Mouse (Mus musculus) hindbrain, embryonic 11.5 days (tissue): ENCODE results near the gene Vps35l. TPM values are rescaled to one million over a fixed set of nuclear protein-coding genes. Genes with fewer than 3 reads are reported as not detected.

Experiments used
- ATAC-seq: fragments of 200-750 bp; cut with Nextera tagmentation; 2 replicates; pipeline ENCODE4 v1.8.0; 2017; ENCODE audit warnings: mild to moderate bottlenecking, moderate TSS enrichment, moderate library complexity; ENCODE audit not compliant: low FRiP score
- DNase-seq: peaks from one replicate; pipeline ENCODE4 v3.0.0-alpha.2; 2015; ENCODE audit warnings: low spot score
- H3K27ac ChIP-seq: fragments of 300-500 bp; sonication (generic); 2 replicates; pipeline ENCODE4 v1.5.1; 2014; ENCODE audit warnings: mild to moderate bottlenecking, low read depth, low read length
- H3K27me3 ChIP-seq: fragments of 300-500 bp; sonication (generic); 2 replicates; pipeline ENCODE4 v1.6.1; 2014; ENCODE audit warnings: mild to moderate bottlenecking, low read length, moderate library complexity, mixed read lengths; ENCODE audit not compliant: control insufficient read depth, insufficient read depth
- H3K36me3 ChIP-seq: fragments of 300-500 bp; sonication (generic); 2 replicates; pipeline ENCODE4 v1.6.1; 2014; ENCODE audit warnings: mild to moderate bottlenecking, low read length, moderate library complexity, mixed read lengths; ENCODE audit not compliant: control insufficient read depth, insufficient read depth
- H3K4me1 ChIP-seq: fragments of 300-500 bp; sonication (generic); replicated peaks from 2 replicates; pipeline ENCODE4 v1.6.1; 2014; ENCODE audit warnings: low read length, mixed read lengths; ENCODE audit not compliant: control insufficient read depth, insufficient read depth
- H3K4me2 ChIP-seq: fragments of 300-500 bp; sonication (generic); replicated peaks from 2 replicates; pipeline ENCODE4 v1.6.1; 2014; ENCODE audit warnings: mild to moderate bottlenecking, low read depth, low read length
- H3K4me3 ChIP-seq: fragments of 300-500 bp; sonication (generic); 2 replicates; pipeline ENCODE4 v1.5.1; 2014; ENCODE audit warnings: low read depth, low read length
- H3K9ac ChIP-seq: fragments of 300-500 bp; sonication (generic); 2 replicates; pipeline ENCODE4 v1.6.1; 2014; ENCODE audit warnings: low read depth, low read length
- H3K9me3 ChIP-seq: fragments of 300-500 bp; sonication (generic); 2 replicates; pipeline ENCODE4 v1.6.1; 2016; ENCODE audit warnings: low read length; ENCODE audit not compliant: control insufficient read depth
- WGBS: fragments of 180-500 bp; shearing (Covaris S2); extraction: QIAGEN DNeasy Blood & Tissue Kit; methylation state at CpG from one replicate; pipeline ENCODE4 v1.1.7; 2014; 5-methylcytosine and 5-hydroxymethylcytosine counted together
- polyA plus RNA-seq: library from polyadenylated mRNA; unstranded; fragments of >200 nt; fragmentation: Nextera tagmentation; extraction: Ambion mirVana; gene quantifications from 2 replicates; pipeline ENCODE4 v1.2.1, GENCODE M21; 2014

Gene Vps35l
- polyA plus RNA-seq, 1 experiment from 2014 or later = 74.4 TPM

DNA sequence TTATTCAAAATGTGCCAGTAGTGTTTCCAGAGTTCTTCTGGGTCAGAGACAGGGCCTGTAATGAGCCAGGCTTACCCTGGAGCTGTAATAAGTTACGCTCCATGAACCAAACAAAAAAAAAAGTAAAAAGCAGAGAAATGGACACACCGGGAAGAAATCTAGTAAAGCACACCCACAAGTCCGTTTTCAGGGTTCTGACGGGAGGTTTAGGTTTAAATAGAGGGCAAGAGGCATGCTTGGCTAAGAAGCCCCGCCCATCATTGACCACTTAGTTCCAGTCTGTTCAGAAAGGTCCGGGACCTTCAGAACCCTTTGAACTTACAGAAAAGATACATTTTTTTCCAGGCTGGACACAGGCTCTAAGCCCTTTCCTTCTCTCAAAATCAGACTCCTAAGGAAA lies 34.0 kb upstream of the Vps35l start:
- H3K27ac ChIP-seq = no peak overlapping the region
- no peak overlapping the region for H3K9ac ChIP-seq
- no peaks in the 10 kb centered on the region for H3K9me3 ChIP-seq
- DNase-seq = no peak
- no peaks in the 10 kb centered on the region for H3K36me3 ChIP-seq
- H3K4me1 ChIP-seq = 0 out of 2 replicates have a peak, but pooled peaks cover 2% of the 10 kb centered on the region
- ATAC-seq = peak; percentile 13; the same call in 1 of the 2 replicates
- 26% methylated on average over 6 of the region's 6 CpGs for WGBS
- peak overlapping the region; percentile 76 for H3K4me2 ChIP-seq
- H3K4me3 ChIP-seq = no peak overlapping the region; the same call in 1 of the 2 replicates
- no peaks in the 10 kb centered on the region for H3K27me3 ChIP-seq

DNA sequence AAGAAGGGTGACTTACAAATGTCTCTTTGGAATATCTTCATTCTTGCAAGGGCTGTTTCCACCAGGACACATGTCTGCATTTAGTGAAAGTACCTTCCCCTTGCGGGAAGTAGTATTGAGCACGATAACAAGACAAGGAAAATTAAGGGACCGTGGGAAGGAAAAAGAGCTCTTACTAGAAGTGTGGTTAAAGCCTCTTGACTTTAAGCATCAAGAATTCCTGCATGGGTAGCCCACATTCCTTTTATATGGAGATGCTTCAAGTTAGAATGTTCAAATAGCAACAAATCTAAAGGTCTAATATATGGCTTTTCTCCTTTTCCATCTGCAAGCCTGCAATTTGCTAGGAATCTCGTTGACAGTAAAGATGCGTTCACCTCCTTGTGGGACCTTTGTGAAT lies 33.5 kb upstream of the Vps35l start:
- Histone ChIP-seq H3K4me1 (0 out of 2 replicates have a peak, but pooled peaks cover 2% of the 10 kb centered on the region), H3K4me3 (no peak overlapping the region), H3K4me2 (no peak overlapping the region), H3K9me3 (no peaks in the 10 kb centered on the region), H3K27me3 (no peaks in the 10 kb centered on the region), H3K9ac (no peak overlapping the region), H3K27ac (no peak overlapping the region), H3K36me3 (no peaks in the 10 kb centered on the region)
- ATAC-seq = no peak
- no peak for DNase-seq
- WGBS = 95% methylated on average over 5 of the region's 5 CpGs

DNA sequence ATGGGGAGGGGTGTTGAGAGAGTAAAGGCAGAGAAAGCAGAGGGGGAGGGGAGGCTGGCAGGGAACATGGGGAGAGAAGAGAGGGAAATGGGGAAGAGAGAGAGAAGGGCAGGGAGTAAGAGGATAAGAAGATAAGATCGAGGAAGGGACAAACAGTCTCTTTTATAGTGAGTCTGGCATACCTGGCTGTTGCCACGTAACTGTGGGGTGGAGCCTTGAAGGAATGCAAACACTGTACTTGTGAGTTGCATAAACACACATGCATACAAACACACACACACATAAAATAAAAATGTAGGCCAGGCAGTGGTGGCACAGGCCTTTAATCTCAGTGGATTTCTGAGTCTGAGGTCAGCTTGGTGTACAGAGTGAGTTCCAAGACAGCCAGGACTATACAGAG lies 32.8 kb upstream of the Vps35l start:
- Histone ChIP-seq H3K27ac (no peak overlapping the region), H3K27me3 (no peaks in the 10 kb centered on the region), H3K36me3 (no peaks in the 10 kb centered on the region), H3K4me2 (no peak overlapping the region), H3K4me3 (no peak overlapping the region), H3K4me1 (0 out of 2 replicates have a peak, but pooled peaks cover 2% of the 10 kb centered on the region), H3K9me3 (no peaks in the 10 kb centered on the region), H3K9ac (no peak overlapping the region)
- DNase-seq = no peak
- ATAC-seq = no peak
- WGBS = 78% methylated on average over 2 of the region's 2 CpGs

DNA sequence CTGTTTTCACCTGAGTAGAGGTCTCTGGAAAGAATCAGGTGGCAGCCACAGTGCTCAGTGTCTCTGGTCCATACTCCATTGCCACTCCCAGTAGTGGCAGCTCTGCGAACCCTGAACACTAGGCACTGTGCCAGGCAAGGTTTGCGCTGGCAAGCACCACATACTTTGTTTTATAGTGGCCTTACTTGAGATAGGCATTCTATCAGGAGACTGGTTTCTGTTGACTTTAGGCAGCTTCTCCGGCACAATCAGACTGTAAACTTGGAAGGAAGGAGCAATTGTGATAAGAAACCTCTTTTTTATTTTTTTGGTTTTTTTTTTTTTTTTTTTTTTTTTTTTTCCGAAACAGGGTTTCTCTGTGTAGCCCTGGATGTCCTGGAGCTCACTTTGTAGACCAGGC lies 32.0 kb upstream of the Vps35l start:
- no peak overlapping the region for H3K27ac ChIP-seq
- WGBS = 94% methylated on average over 4 of the region's 4 CpGs
- ATAC-seq = no peak
- H3K27me3 ChIP-seq = no peaks in the 10 kb centered on the region
- H3K4me1 ChIP-seq = 0 out of 2 replicates have a peak, but pooled peaks cover 2% of the 10 kb centered on the region
- H3K9ac ChIP-seq = no peak overlapping the region
- H3K4me3 ChIP-seq = no peak overlapping the region
- no peak overlapping the region for H3K4me2 ChIP-seq
- no peaks in the 10 kb centered on the region for H3K36me3 ChIP-seq
- no peak for DNase-seq
- no peaks in the 10 kb centered on the region for H3K9me3 ChIP-seq

DNA sequence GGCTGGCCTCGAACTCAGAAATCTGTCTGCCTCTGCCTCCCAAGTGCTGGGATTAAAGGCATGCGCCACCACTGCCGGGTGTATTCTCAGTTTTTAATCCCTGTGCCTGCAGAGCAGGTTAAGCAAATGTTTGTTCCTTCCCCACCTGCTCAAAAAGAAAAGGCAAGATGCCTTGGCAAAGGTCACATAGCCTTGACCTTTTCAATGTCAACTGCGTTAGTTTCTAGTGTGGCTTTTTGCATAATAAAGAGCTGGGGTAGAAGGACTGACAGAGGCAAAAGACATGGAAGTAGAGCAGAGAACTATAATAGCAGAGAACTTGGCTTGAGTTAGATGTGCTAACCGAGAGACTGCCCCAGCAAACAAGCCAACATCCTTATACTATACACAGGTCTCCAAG lies 29.2 kb upstream of the Vps35l start:
- no peaks in the 10 kb centered on the region for H3K36me3 ChIP-seq
- no peak overlapping the region for H3K27ac ChIP-seq
- no peaks in the 10 kb centered on the region for H3K4me1 ChIP-seq
- no peak overlapping the region for H3K4me2 ChIP-seq
- no peaks in the 10 kb centered on the region for H3K27me3 ChIP-seq
- DNase-seq (no peak), ATAC-seq (no peak)
- WGBS = 67% methylated on average over 5 of the region's 5 CpGs
- H3K9me3 ChIP-seq = no peaks in the 10 kb centered on the region
- no peak overlapping the region for H3K9ac ChIP-seq
- H3K4me3 ChIP-seq = no peak overlapping the region

DNA sequence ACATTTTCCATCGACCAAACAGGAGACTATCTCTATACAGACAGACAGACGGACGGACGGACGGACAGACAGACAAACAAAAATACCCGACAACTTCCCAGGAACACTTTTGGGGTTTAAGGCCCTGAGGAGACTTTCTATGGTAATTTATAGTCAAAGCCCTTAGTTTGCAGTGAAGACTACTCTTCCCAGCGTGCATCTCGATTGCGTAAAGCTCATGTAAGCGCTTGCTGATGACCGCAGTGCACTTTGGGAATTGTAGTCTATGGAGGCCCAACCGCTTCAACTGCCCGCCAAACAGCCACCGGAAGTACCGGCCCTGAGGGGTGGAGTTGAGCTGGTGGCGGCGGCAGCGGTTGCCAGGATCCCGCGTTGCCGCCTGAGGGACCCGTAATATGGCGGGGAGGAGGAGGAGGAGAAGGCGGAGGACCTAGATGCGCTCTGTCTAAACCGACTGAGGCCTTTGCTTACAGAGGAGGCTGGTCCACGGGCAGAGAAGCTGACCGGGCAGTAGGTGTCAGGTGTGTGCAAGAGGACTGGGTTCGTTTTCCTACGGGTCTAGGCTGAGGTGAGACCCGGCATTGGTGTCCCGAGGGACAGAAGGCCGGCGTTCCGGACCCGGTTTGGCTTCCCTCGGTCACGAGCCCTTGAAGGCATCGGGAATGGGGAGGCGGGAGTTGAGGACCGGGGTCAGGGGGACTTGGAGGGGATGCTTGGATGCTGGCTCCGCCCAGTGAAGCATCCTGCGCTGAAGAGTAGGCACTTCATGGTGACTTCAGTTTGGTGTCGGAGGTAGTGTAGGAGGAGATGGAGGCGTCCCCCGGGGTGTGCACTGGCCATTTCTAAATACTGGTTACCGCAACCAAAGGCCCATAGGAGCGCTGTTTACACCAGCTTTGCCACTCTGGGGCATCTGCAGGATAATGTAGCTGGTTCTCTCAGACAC lies 27.5 kb upstream of the Vps35l start, which contains the start of gene Ccp110:
Gene Ccp110 (plus strand): TSS at position 325 of the 946 bp plus-strand sequence.
- ATAC-seq (peak; percentile 97), DNase-seq (peak; percentile 97)
- no peaks in the 10 kb centered on the region for H3K4me1 ChIP-seq
- H3K4me2 ChIP-seq = peak within 1 kb of the TSS; percentile 60
- no peaks in the 10 kb centered on the region for H3K36me3 ChIP-seq
- H3K9ac ChIP-seq = peak within 1 kb of the TSS; percentile 74
- no peaks in the 10 kb centered on the region for H3K9me3 ChIP-seq
- 1% methylated on average over 48 of the region's 48 CpGs for WGBS
- peak within 1 kb of the TSS; percentile 78 for H3K4me3 ChIP-seq
- H3K27me3 ChIP-seq = no peaks in the 10 kb centered on the region
- peak within 1 kb of the TSS; percentile 54 for H3K27ac ChIP-seq

DNA sequence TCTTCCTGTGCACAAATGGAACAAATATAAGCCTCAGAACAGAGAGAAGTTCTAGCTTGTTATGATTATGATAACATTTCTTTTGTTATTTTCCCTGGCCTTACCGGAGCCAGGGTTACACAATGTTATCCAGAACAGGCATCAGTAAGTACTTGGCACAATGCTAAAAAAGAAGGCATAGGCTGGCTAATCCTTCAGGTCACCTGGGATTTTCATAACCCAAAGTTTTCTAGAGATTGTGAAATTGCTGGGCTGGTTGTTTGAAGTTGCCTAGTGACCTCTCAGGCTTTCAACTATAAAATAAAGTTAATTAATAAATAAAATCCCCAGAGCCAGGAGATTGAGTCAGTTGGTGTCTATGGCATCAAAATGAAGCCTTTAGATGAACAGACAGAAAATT lies 25.2 kb upstream of the Vps35l start:
- Histone ChIP-seq H3K4me3 (no peak overlapping the region), H3K9ac (no peak overlapping the region), H3K27me3 (no peaks in the 10 kb centered on the region), H3K9me3 (no peaks in the 10 kb centered on the region), H3K4me1 (no peaks in the 10 kb centered on the region), H3K27ac (no peak overlapping the region), H3K4me2 (no peak overlapping the region), H3K36me3 (no peaks in the 10 kb centered on the region)
- DNase-seq = no peak
- 88% methylated on average over 1 of the region's 1 CpGs for WGBS
- no peak for ATAC-seq

DNA sequence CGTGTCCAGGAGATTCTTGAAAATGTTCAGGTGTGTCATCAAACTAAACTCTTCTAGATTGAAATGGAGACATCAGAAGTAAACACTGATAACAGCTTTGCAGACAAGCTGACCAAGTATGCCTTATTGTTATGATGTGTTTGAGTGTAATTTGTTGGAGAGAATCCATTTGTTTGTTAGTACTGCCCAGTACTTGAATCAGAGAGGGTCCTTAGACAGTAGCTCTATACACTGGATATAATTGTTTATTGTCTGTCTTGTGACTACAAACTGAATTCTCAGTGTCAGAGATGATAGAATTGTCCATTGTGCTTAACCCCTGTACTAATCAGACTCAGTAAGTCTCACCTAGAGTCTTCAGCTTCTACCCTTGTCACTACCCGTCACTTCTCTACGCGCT lies 22.0 kb upstream of the Vps35l start:
- H3K4me2 ChIP-seq = no peak overlapping the region
- H3K9ac ChIP-seq = no peak overlapping the region
- DNase-seq (no peak), ATAC-seq (no peak)
- H3K9me3 ChIP-seq = no peaks in the 10 kb centered on the region
- no peaks in the 10 kb centered on the region for H3K4me1 ChIP-seq
- WGBS = 96% methylated on average over 4 of the region's 4 CpGs
- H3K36me3 ChIP-seq = peaks cover 6% of the 10 kb centered on the region
- no peak overlapping the region for H3K27ac ChIP-seq
- no peak overlapping the region for H3K4me3 ChIP-seq
- H3K27me3 ChIP-seq = no peaks in the 10 kb centered on the region

DNA sequence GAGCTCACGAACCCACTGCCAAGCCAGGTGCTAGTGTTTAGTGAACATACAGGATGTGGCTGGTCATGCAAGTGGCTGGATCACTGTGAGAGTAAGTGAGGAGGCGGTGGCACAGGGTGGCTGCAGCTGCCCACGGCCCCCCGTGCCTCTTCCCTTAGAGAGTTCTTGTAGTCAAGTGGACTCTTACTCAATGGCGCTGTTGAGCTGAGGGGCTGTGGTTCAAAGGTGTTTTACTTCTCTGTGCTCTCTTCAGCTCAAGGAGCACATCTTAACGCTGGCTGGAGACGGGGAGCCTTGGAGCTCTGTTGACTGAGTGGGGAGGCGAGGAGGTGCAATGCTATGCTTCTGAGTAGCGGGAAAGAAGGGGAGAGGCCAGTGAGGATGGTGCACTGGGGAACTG lies 16.1 kb upstream of the Vps35l start:
- no peaks in the 10 kb centered on the region for H3K9me3 ChIP-seq
- H3K36me3 ChIP-seq = peaks cover 11% of the 10 kb centered on the region
- no peaks in the 10 kb centered on the region for H3K27me3 ChIP-seq
- no peak for ATAC-seq
- no peak for DNase-seq
- no peak overlapping the region for H3K9ac ChIP-seq
- WGBS = 94% methylated on average over 9 of the region's 9 CpGs
- H3K27ac ChIP-seq = no peak overlapping the region
- H3K4me1 ChIP-seq = no peaks in the 10 kb centered on the region
- no peak overlapping the region for H3K4me3 ChIP-seq
- no peak overlapping the region for H3K4me2 ChIP-seq
